Mouse (Mus musculus): ENCODE results near the gene Zbtb8b. TPM values are rescaled to one million over a fixed set of nuclear protein-coding genes. Genes with fewer than 3 reads are reported as not detected.
"Not testable (repeated sequence)": the region's sequence is repeated elsewhere in the genome, so short reads cannot be mapped to it uniquely, and the experiment has no call there.

The Zbtb8b gene
- polyA plus RNA-seq, 1 experiment, result not detected

- Histone ChIP-seq H3K36me3 (replicated peaks; ENCODE audit: low read length) (no peaks in the 10 kb centered on the region), H3K4me3 (replicated peaks) (no peak overlapping the region), H3K27me3 (replicated peaks) (peaks cover 7% of the 10 kb centered on the region), H3K4me1 (peaks cover 15% of the 10 kb centered on the region), H3K9me3 (peaks cover 6% of the 10 kb centered on the region)
- TF ChIP-seq FLI1 (IDR thresholded peaks at IDR 0.05; ENCODE audit: low read length), result no peak
- no peak for TF ChIP-seq GATA1 (IDR thresholded peaks at IDR 0.05; ENCODE audit: borderline replicate concordance, low read length)
Measured at GRCm38 (mm10) chr4:129418321-129418720, 22.3 kb downstream of the Zbtb8b start.

DNA sequence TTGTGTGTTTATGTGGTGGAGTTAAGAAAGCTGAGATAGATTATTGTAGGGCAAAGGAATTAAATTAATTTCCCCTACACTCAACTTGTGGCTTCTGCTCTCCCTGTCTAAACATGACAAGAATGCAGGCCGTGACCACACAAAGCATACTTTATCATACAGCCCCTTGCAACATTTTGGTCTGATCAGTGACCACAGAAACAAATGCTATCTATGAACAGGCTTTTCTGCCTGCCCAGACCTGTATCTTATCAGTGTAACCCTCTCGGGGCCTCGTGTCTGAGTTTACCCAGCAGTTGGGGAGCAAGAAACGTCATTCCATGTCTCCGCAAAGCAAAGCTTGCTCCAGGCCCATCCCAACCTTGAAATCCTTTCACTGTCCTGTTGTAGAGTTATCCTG is 24.2 kb downstream of the Zbtb8b start:
- Histone ChIP-seq H3K9me3 (peaks cover 6% of the 10 kb centered on the region), H3K4me1 (peaks cover 16% of the 10 kb centered on the region), H3K4me3 (replicated peaks) (no peak overlapping the region), H3K27me3 (replicated peaks) (no peaks in the 10 kb centered on the region), H3K36me3 (replicated peaks; ENCODE audit: low read length) (no peaks in the 10 kb centered on the region)
- TF ChIP-seq FLI1 (IDR thresholded peaks at IDR 0.05; ENCODE audit: low read length), result no peak
- no peak for TF ChIP-seq GATA1 (IDR thresholded peaks at IDR 0.05; ENCODE audit: borderline replicate concordance, low read length)

- H3K36me3 ChIP-seq (replicated peaks; ENCODE audit: low read length), result no peaks in the 10 kb centered on the region
- H3K27me3 ChIP-seq (replicated peaks), result peaks cover 2% of the 10 kb centered on the region
- peaks cover 16% of the 10 kb centered on the region for H3K4me1 ChIP-seq
- TF ChIP-seq FLI1 (IDR thresholded peaks at IDR 0.05; ENCODE audit: low read length) (no peak), GATA1 (IDR thresholded peaks at IDR 0.05; ENCODE audit: borderline replicate concordance, low read length) (no peak)
- H3K4me3 ChIP-seq (replicated peaks), result no peak overlapping the region
- peaks cover 6% of the 10 kb centered on the region for H3K9me3 ChIP-seq
Measured at GRCm38 (mm10) chr4:129415892-129416291, 24.8 kb downstream of the Zbtb8b start.

- Histone ChIP-seq H3K4me3 (replicated peaks) (no peak overlapping the region), H3K9me3 (peaks cover 6% of the 10 kb centered on the region), H3K36me3 (replicated peaks; ENCODE audit: low read length) (no peaks in the 10 kb centered on the region), H3K4me1 (peaks cover 21% of the 10 kb centered on the region), H3K27me3 (replicated peaks) (peaks cover 19% of the 10 kb centered on the region)
- TF ChIP-seq GATA1 (IDR thresholded peaks at IDR 0.05; ENCODE audit: borderline replicate concordance, low read length), result no peak
Measured at GRCm38 (mm10) chr4:129410991-129411390, 29.7 kb downstream of the Zbtb8b start.

GRCm38 (mm10) chr4:129410532-129410931 is 30.1 kb downstream of the Zbtb8b start:
- not testable (repeated sequence) for H3K36me3 ChIP-seq (replicated peaks; ENCODE audit: low read length); H3K9me3 ChIP-seq; H3K4me3 ChIP-seq (replicated peaks)
- Histone ChIP-seq H3K4me1 (peaks cover 20% of the 10 kb centered on the region), H3K27me3 (replicated peaks) (peaks cover 22% of the 10 kb centered on the region)

GRCm38 (mm10) chr4:129406447-129406846 is 34.2 kb downstream of the Zbtb8b start:
- peaks cover 38% of the 10 kb centered on the region for H3K27me3 ChIP-seq (replicated peaks)
- TF ChIP-seq FLI1 (IDR thresholded peaks at IDR 0.05; ENCODE audit: low read length) (no peak), GATA1 (IDR thresholded peaks at IDR 0.05; ENCODE audit: borderline replicate concordance, low read length) (no peak)
- peak overlapping the region; percentile 85 for H3K4me3 ChIP-seq (replicated peaks)
- peaks cover 17% of the 10 kb centered on the region for H3K4me1 ChIP-seq
- H3K36me3 ChIP-seq (replicated peaks; ENCODE audit: low read length), result no peaks in the 10 kb centered on the region
- no peaks in the 10 kb centered on the region for H3K9me3 ChIP-seq

DNA sequence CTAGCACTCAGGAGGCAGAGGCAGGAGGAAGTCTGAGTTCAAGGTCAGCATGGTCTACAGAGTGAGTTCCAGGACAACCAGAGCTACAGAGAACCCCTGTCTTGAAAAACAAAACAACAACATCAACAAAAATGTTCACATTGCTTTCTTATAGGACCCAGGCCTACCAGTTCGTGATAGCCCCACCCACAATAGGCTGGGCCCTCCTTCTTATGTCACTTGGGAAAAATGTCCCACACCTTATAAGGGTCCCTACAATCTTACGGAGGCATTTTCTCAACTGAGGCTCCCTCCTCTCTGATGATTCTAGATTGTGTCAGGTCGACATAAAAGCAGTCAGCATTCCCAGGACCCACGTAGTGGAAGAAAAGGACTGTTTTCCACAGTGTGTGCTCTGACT is 40.8 kb downstream of the Zbtb8b start:
- Histone ChIP-seq H3K36me3 (replicated peaks; ENCODE audit: low read length) (no peaks in the 10 kb centered on the region), H3K9me3 (peaks cover 3% of the 10 kb centered on the region; the same call in 1 of the 2 replicates), H3K4me1 (0 out of 2 replicates have a peak, but pooled peaks cover 3% of the 10 kb centered on the region), H3K4me3 (replicated peaks) (no peak overlapping the region), H3K27me3 (replicated peaks) (peaks cover 17% of the 10 kb centered on the region)
- no peak for TF ChIP-seq GATA1 (IDR thresholded peaks at IDR 0.05; ENCODE audit: borderline replicate concordance, low read length)
- TF ChIP-seq FLI1 (IDR thresholded peaks at IDR 0.05; ENCODE audit: low read length), result no peak

DNA sequence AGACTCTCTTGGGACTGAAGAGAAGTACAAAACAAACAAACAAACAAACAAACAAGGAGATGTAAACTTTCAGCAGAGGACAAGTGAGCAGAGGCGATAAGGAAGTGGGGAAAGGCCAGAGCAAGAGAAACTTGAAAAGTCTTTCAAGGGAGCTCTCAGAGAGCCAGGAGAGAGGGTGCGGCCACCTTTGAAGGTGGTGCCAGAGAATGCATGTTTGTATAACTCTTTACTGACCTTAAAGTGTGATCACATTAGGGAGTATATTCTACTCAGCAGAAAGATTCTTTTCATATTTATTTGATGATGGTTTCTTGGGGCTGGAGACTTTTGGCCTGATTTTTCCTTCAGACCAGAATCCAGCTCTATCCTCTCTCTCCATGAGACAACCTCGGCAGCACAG is 43.7 kb downstream of the Zbtb8b start:
- Histone ChIP-seq H3K36me3 (replicated peaks; ENCODE audit: low read length) (no peaks in the 10 kb centered on the region), H3K4me1 (peaks cover 19% of the 10 kb centered on the region), H3K9me3 (peaks cover 3% of the 10 kb centered on the region; the same call in 1 of the 2 replicates), H3K4me3 (replicated peaks) (no peak overlapping the region), H3K27me3 (replicated peaks) (peaks cover 23% of the 10 kb centered on the region)
- TF ChIP-seq GATA1 (IDR thresholded peaks at IDR 0.05; ENCODE audit: borderline replicate concordance, low read length) (no peak), FLI1 (IDR thresholded peaks at IDR 0.05; ENCODE audit: low read length) (no peak)

DNA sequence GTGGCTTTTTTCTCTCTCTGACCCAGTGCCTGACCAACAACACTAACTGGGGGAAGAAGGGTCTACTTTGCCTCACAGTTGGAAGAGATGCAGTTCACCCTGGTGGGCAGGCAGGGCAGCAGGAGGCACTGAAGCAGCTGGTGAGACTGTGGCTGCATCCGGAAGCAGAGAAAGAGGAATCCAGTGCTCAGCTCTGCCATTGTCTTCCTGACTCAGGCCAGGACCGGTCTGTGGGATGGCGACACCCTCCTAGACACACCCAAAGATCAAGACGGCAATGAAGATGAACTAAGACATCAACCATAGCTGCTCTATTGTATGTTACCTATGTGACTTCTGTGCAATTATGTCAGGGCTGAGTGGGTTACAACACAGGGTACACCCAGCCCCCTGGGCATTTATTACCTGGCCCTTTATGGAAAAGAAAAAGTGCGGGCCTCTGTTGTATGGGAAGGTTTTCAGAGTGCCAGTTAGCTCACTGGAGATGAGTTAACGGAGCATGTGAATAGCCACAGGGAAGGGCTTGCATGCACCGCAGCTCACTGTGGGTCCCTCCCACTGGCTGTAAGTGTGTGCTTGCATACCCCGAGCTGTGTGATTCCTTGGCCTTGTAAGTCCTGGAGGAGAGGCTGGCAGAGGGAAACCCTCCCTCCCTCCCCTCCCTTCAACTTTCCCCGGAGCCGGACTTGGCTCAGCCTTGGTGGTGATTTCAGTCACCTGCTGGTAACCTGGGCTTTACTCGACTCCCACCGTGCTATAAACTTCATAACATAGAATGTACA is 46.4 kb downstream of the Zbtb8b start:
- Histone ChIP-seq H3K36me3 (replicated peaks; ENCODE audit: low read length) (no peaks in the 10 kb centered on the region), H3K27me3 (replicated peaks) (peaks cover 22% of the 10 kb centered on the region), H3K4me1 (peaks cover 39% of the 10 kb centered on the region), H3K4me3 (replicated peaks) (peak overlapping the region; percentile 72), H3K9me3 (peaks cover 3% of the 10 kb centered on the region; the same call in 1 of the 2 replicates)
- no peak for TF ChIP-seq FLI1 (IDR thresholded peaks at IDR 0.05; ENCODE audit: low read length)
- no peak for TF ChIP-seq GATA1 (IDR thresholded peaks at IDR 0.05; ENCODE audit: borderline replicate concordance, low read length)

DNA sequence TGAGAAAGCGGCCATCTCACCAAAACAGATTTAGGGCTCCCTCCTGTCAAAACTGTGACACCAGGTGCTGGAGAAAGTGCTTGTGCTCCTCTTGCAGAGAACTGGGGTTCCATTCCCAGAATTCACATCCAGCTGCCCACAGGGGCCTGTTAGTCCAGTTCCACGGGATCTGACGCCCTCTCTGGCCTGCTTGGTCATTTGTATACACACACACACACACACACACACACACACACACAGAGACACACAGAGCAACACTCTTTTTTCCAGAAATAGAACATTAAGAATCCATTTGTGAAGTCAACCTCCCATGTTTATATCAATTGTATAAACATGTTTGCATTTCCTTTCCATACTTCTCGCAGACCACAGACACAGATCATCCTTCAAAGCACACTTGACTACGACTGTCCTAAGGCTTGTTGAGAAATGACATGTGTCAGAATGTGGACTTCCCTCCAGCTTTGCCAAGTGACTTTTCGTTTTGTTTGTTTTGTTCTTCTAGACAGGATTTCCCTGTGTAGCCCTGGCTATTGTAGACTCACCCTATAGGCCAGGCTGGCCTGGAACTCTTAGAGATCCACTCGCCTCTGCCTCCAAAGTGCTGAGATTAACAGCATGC is 49.6 kb downstream of the Zbtb8b start:
- peaks cover 18% of the 10 kb centered on the region for H3K27me3 ChIP-seq (replicated peaks)
- no peaks in the 10 kb centered on the region for H3K9me3 ChIP-seq
- peaks cover 50% of the 10 kb centered on the region for H3K4me1 ChIP-seq
- TF ChIP-seq FLI1 (IDR thresholded peaks at IDR 0.05; ENCODE audit: low read length) (no peak), GATA1 (IDR thresholded peaks at IDR 0.05; ENCODE audit: borderline replicate concordance, low read length) (no peak)
- no peak overlapping the region for H3K4me3 ChIP-seq (replicated peaks)
- H3K36me3 ChIP-seq (replicated peaks; ENCODE audit: low read length), result no peaks in the 10 kb centered on the region

Data from megakaryocyte, embryonic 14.5 days (primary cell).